Mouse (Mus musculus) kidney, adult 2 months (tissue): ENCODE data around the gene Slc22a21. TPM values are rescaled to one million over a fixed set of nuclear protein-coding genes. Genes with fewer than 3 reads are reported as not detected.
"Not testable (repeated sequence)": the region's sequence is repeated elsewhere in the genome, so short reads cannot be mapped to it uniquely, and the experiment has no call there.

Source experiments
- DNase-seq: peaks from one replicate; pipeline ENCODE4 v3.0.0; 2021
- H3K27ac ChIP-seq: fragments of 200-500 bp; 2 replicates; pipeline ENCODE4 v1.5.1; 2012; ENCODE audit warnings: low read depth, low read length, control low read depth, inconsistent platforms; ENCODE audit not compliant: insufficient read depth
- H3K27me3 ChIP-seq: fragments of 200-500 bp; replicated peaks from 2 replicates; pipeline ENCODE4 v1.6.1; 2012; ENCODE audit warnings: mild to moderate bottlenecking, moderate library complexity, low read length, inconsistent platforms; ENCODE audit not compliant: control insufficient read depth, insufficient read depth
- H3K36me3 ChIP-seq: fragments of 200-500 bp; 2 replicates; pipeline ENCODE4 v1.6.1; 2012; ENCODE audit warnings: mild to moderate bottlenecking, moderate library complexity, low read length, inconsistent platforms; ENCODE audit not compliant: control insufficient read depth, insufficient read depth
- H3K4me1 ChIP-seq: fragments of 200-500 bp; 2 replicates; pipeline ENCODE4 v1.6.1; 2011; ENCODE audit warnings: low read length; ENCODE audit not compliant: control insufficient read depth, insufficient read depth
- H3K4me3 ChIP-seq: fragments of 200-500 bp; 2 replicates; pipeline ENCODE4 v1.5.1; 2011; ENCODE audit warnings: mild to moderate bottlenecking, low read depth, low read length, control low read depth; ENCODE audit not compliant: insufficient read depth
- CTCF ChIP-seq: fragments of 200-500 bp; conservative IDR thresholded peaks from 2 replicates; pipeline ENCODE4 v1.5.1; 2011; ENCODE audit warnings: low read depth, mild to moderate bottlenecking, control low read depth, low read length, moderate library complexity, mixed read lengths; ENCODE audit not compliant: insufficient read depth, insufficient read length
- POLR2A ChIP-seq: fragments of 200-500 bp; IDR thresholded peaks from one replicate; pipeline ENCODE4 v1.6.1; 2011; ENCODE audit warnings: low read depth, low read length, control low read depth
- WGBS: fragments of 180-500 bp; shearing (Covaris S2); methylation state at CpG from one replicate; pipeline ENCODE4 v1.1.7; 2018; 5-methylcytosine and 5-hydroxymethylcytosine counted together
- polyA plus RNA-seq: library from polyadenylated mRNA; depleted of rRNA; stranded (reverse); fragments of >200 nt; gene quantifications from 2 replicates; pipeline ENCODE4 v1.2.3, GENCODE M21; 2012

Slc22a21 gene
- polyA plus RNA-seq, 1 experiment, result 2.4 TPM

GRCm38 (mm10) chr11:54006901-54007300 lies 26.8 kb upstream of the Slc22a21 start:
- H3K27ac ChIP-seq, result peak overlapping the region; percentile 80
- 24% methylated on average over 4 of the region's 4 CpGs for WGBS
- H3K27me3 ChIP-seq, result no peaks in the 10 kb centered on the region
- no peaks in the 10 kb centered on the region for H3K36me3 ChIP-seq
- no peak for TF ChIP-seq POLR2A
- no peak for TF ChIP-seq CTCF
- peaks cover 50% of the 10 kb centered on the region for H3K4me1 ChIP-seq
- peak; percentile 95 for DNase-seq
- no peak overlapping the region for H3K4me3 ChIP-seq

GRCm38 (mm10) chr11:54006362-54006761 lies 26.2 kb upstream of the Slc22a21 start:
- DNase-seq, H3K36me3 ChIP-seq, H3K4me3 ChIP-seq, H3K27me3 ChIP-seq: not testable (repeated sequence)
- Histone ChIP-seq H3K4me1 (peaks cover 45% of the 10 kb centered on the region), H3K27ac (peak overlapping the region; percentile 62; the same call in 1 of the 2 replicates)
- WGBS, result 54% methylated on average over 5 of the region's 5 CpGs

- no peaks in the 10 kb centered on the region for H3K27me3 ChIP-seq
- TF ChIP-seq CTCF (no peak), POLR2A (no peak)
- H3K27ac ChIP-seq, result peak overlapping the region; percentile 88
- H3K36me3 ChIP-seq, result no peaks in the 10 kb centered on the region
- peaks cover 43% of the 10 kb centered on the region for H3K4me1 ChIP-seq
- WGBS, result 85% methylated on average over 3 of the region's 3 CpGs
- no peak overlapping the region for H3K4me3 ChIP-seq
- no peak for DNase-seq
These were observed 24.6 kb upstream of the Slc22a21 start for GRCm38 (mm10) chr11:54004734-54005133.

- Histone ChIP-seq H3K36me3 (no peaks in the 10 kb centered on the region), H3K4me1 (peaks cover 40% of the 10 kb centered on the region), H3K4me3 (no peak overlapping the region), H3K27ac (peak overlapping the region; percentile 98), H3K27me3 (no peaks in the 10 kb centered on the region)
- 32% methylated on average over 9 of the region's 9 CpGs for WGBS
- DNase-seq, result peak; percentile 98
- TF ChIP-seq POLR2A, result no peak
These were observed 24.1 kb upstream of the Slc22a21 start for GRCm38 (mm10) chr11:54004221-54004620.

- peak; percentile 90 for TF ChIP-seq CTCF
- WGBS, result 24% methylated on average over 12 of the region's 12 CpGs
- peak; percentile 81 for DNase-seq
- not testable (repeated sequence) for H3K27me3 ChIP-seq, H3K4me3 ChIP-seq, H3K36me3 ChIP-seq
- peaks cover 33% of the 10 kb centered on the region for H3K4me1 ChIP-seq
- peak overlapping the region; percentile 98 for H3K27ac ChIP-seq
These were observed 22.9 kb upstream of the Slc22a21 start for GRCm38 (mm10) chr11:54002761-54003717.

- TF ChIP-seq CTCF (peak; percentile 82), POLR2A (no peak)
- H3K4me1 ChIP-seq, result peaks cover 27% of the 10 kb centered on the region
- H3K27me3 ChIP-seq, result no peaks in the 10 kb centered on the region
- H3K4me3 ChIP-seq, result no peak overlapping the region
- no peaks in the 10 kb centered on the region for H3K36me3 ChIP-seq
- H3K27ac ChIP-seq, result peak overlapping the region; percentile 6; the same call in 1 of the 2 replicates
- peak; percentile 73 for DNase-seq
- 1% methylated on average over 5 of the region's 5 CpGs for WGBS
These were observed 22.1 kb upstream of the Slc22a21 start for GRCm38 (mm10) chr11:54002147-54002760.

GRCm38 (mm10) chr11:53997661-53998060 lies 17.5 kb upstream of the Slc22a21 start:
- Histone ChIP-seq H3K4me3 (no peak overlapping the region), H3K27me3 (no peaks in the 10 kb centered on the region), H3K4me1 (no peaks in the 10 kb centered on the region; the same call in 1 of the 2 replicates), H3K27ac (no peak overlapping the region), H3K36me3 (peaks cover 1% of the 10 kb centered on the region; the same call in 1 of the 2 replicates)
- TF ChIP-seq POLR2A (no peak), CTCF (no peak)
- no peak for DNase-seq
- WGBS, result 74% methylated on average over 2 of the region's 2 CpGs
